Mouse (Mus musculus) C2C12 (cell line): ENCODE data around the gene Ddah1.

Experiments used
- CEBPB ChIP-seq: IDR thresholded peaks from one replicate; pipeline ENCODE4 v1.6.1; 2011; ENCODE audit warnings: low read depth, mild to moderate bottlenecking, control low read depth, moderate library complexity
- CTCF ChIP-seq: IDR thresholded peaks from one replicate; pipeline ENCODE4 v1.5.1; 2011; ENCODE audit not compliant: control insufficient read depth, insufficient read depth, insufficient read length
- MAX ChIP-seq: IDR thresholded peaks from one replicate; pipeline ENCODE4 v1.6.1; 2011; ENCODE audit warnings: mild to moderate bottlenecking, control low read depth
- MYOD1 ChIP-seq: IDR thresholded peaks from one replicate; pipeline ENCODE4 v1.6.1; 2011; ENCODE audit warnings: low read depth; ENCODE audit not compliant: control insufficient read depth, insufficient read length
- MYOG ChIP-seq: IDR thresholded peaks from one replicate; pipeline ENCODE4 v1.6.1; 2011; ENCODE audit not compliant: control insufficient read depth, insufficient read length; ENCODE audit errors: extremely low read depth
- USF1 ChIP-seq: IDR thresholded peaks from one replicate; pipeline ENCODE4 v1.6.1; 2011; ENCODE audit warnings: low read depth, mild to moderate bottlenecking, control low read depth, moderate library complexity

DNA sequence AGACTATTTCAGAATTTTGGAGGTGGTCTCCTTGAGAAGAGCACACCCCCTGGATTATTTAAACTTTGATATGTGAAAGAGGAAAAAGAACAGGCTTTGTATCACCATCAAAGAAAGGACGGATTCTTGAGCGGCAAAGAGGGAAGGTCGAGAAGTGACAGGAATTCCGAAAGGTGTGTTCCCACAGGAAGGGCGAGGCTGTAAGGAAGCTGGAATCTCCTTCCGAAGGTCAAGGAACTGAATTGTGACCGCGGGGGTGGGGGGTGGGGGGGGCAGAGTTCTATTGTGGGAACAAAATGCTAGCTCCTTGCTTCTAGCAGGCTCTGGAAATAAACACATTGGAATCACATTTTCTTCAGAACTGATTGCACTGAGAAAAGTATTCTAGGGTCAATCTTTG lies 1.3 kb upstream of the Ddah1 start:
- no peak for TF ChIP-seq USF1
- TF ChIP-seq CTCF: no peak
- TF ChIP-seq MYOG: no peak
- TF ChIP-seq CEBPB: no peak
- TF ChIP-seq MYOD1: no peak
- TF ChIP-seq MAX: no peak
